Mouse (Mus musculus) heart, postnatal 0 days (tissue): Measurements from ENCODE around the gene Lefty2. TPM values are rescaled to one million over a fixed set of nuclear protein-coding genes. Genes with fewer than 3 reads are reported as not detected.
"Not testable (repeated sequence)": the region's sequence is repeated elsewhere in the genome, so short reads cannot be mapped to it uniquely, and the experiment has no call there.

Experiments
- ATAC-seq: fragments of 200-750 bp; cut with Nextera tagmentation; 2 replicates; pipeline ENCODE4 v1.8.0; 2017; ENCODE audit warnings: low read depth, moderate number of reproducible peaks, moderate library complexity; ENCODE audit not compliant: insufficient read depth
- DNase-seq: peaks from one replicate; pipeline ENCODE4 v3.0.0-alpha.2; 2016; ENCODE audit warnings: low spot score
- H3K27ac ChIP-seq: fragments of 300-500 bp; sonication (generic); 2 replicates; pipeline ENCODE4 v1.5.1; 2014; ENCODE audit warnings: low read depth, mild to moderate bottlenecking
- H3K27me3 ChIP-seq: fragments of 300-500 bp; sonication (generic); 2 replicates; pipeline ENCODE4 v1.6.1; 2014; ENCODE audit warnings: low read length, mixed read lengths; ENCODE audit not compliant: control insufficient read depth, insufficient read depth
- H3K36me3 ChIP-seq: fragments of 300-500 bp; sonication (generic); replicated peaks from 2 replicates; pipeline ENCODE4 v1.6.1; 2014; ENCODE audit warnings: low read length, mixed read lengths; ENCODE audit not compliant: control insufficient read depth, insufficient read depth
- H3K4me1 ChIP-seq: fragments of 300-500 bp; sonication (generic); 2 replicates; pipeline ENCODE4 v1.6.1; 2014; ENCODE audit warnings: antibody characterized with exemption; ENCODE audit not compliant: control insufficient read depth, insufficient read depth
- H3K4me2 ChIP-seq: fragments of 300-500 bp; sonication (generic); 2 replicates; pipeline ENCODE4 v1.6.1; 2014; ENCODE audit warnings: low read depth, mild to moderate bottlenecking, low read length, moderate library complexity
- H3K4me3 ChIP-seq: fragments of 300-500 bp; sonication (generic); 2 replicates; pipeline ENCODE4 v1.5.1; 2014; ENCODE audit warnings: low read depth, low read length
- H3K9ac ChIP-seq: fragments of 300-500 bp; sonication (generic); replicated peaks from 2 replicates; pipeline ENCODE4 v1.6.1; 2014; ENCODE audit warnings: low read depth, low read length, mixed read lengths
- H3K9me3 ChIP-seq: fragments of 300-500 bp; sonication (generic); replicated peaks from 2 replicates; pipeline ENCODE4 v1.6.1; 2016; ENCODE audit warnings: low read length; ENCODE audit not compliant: control insufficient read depth
- CTCF ChIP-seq: IDR thresholded peaks from 2 replicates; pipeline ENCODE4 v1.5.1; 2016; ENCODE audit warnings: antibody characterized with exemption, control low read depth, low read depth
- EP300 ChIP-seq: IDR thresholded peaks from 2 replicates; pipeline ENCODE4 v1.6.1; 2016; ENCODE audit warnings: antibody characterized with exemption, low read depth
- WGBS: fragments of 180-500 bp; shearing (Covaris S2); extraction: QIAGEN DNeasy Blood & Tissue Kit; methylation state at CpG from one replicate; pipeline ENCODE4 v1.1.7; 2014; 5-methylcytosine and 5-hydroxymethylcytosine counted together
- polyA plus RNA-seq: library from polyadenylated mRNA; unstranded; fragments of >200 nt; fragmentation: Nextera tagmentation; extraction: Ambion mirVana; gene quantifications from 2 replicates; pipeline ENCODE4 v1.2.1, GENCODE M21; 2015
- total RNA-seq: library from RNA; depleted of rRNA; stranded (reverse); fragments of >200 nt; gene quantifications from 2 replicates; pipeline ENCODE4 v1.2.3, GENCODE M21; 2014; ENCODE audit warnings: low replicate concordance

Gene Lefty2
- total and polyA plus RNA-seq, 2 experiments from 2014 or later = 0.07 TPM; not detected in 1

- 24% methylated on average over 7 of the region's 7 CpGs for WGBS
- DNase-seq (no peak), ATAC-seq (no peak)
- Histone ChIP-seq H3K27me3 (0 out of 2 replicates have a peak, but pooled peaks cover 4% of the 10 kb centered on the region), H3K9me3 (no peaks in the 10 kb centered on the region), H3K36me3 (no peaks in the 10 kb centered on the region), H3K4me1 (peaks cover 5% of the 10 kb centered on the region; the same call in 1 of the 2 replicates), H3K27ac (no peak overlapping the region), H3K4me2 (no peak overlapping the region; the same call in 1 of the 2 replicates), H3K4me3 (no peak overlapping the region), H3K9ac (no peak overlapping the region)
- no peak for TF ChIP-seq CTCF
- TF ChIP-seq EP300 = no peak
These were observed 9.2 kb upstream of the Lefty2 start for GRCm38 (mm10) chr1:180883731-180884130.

GRCm38 (mm10) chr1:180884484-180884883 lies 8.4 kb upstream of the Lefty2 start:
- H3K27me3 ChIP-seq = 0 out of 2 replicates have a peak, but pooled peaks cover 4% of the 10 kb centered on the region
- no peak overlapping the region for H3K4me3 ChIP-seq
- no peak for TF ChIP-seq CTCF
- TF ChIP-seq EP300 = no peak
- no peak overlapping the region; the same call in 1 of the 2 replicates for H3K4me2 ChIP-seq
- H3K4me1 ChIP-seq = peaks cover 11% of the 10 kb centered on the region; the same call in 1 of the 2 replicates
- no peaks in the 10 kb centered on the region for H3K9me3 ChIP-seq
- DNase-seq = no peak
- no peak overlapping the region for H3K27ac ChIP-seq
- H3K36me3 ChIP-seq = no peaks in the 10 kb centered on the region
- WGBS = 69% methylated on average over 9 of the region's 9 CpGs
- ATAC-seq = no peak
- H3K9ac ChIP-seq = no peak overlapping the region

GRCm38 (mm10) chr1:180888556-180889042 lies 4.3 kb upstream of the Lefty2 start:
- Histone ChIP-seq H3K4me3 (no peak overlapping the region; the same call in 1 of the 2 replicates), H3K4me2 (peak overlapping the region; percentile 43), H3K9me3 (no peaks in the 10 kb centered on the region), H3K4me1 (peaks cover 11% of the 10 kb centered on the region; the same call in 1 of the 2 replicates), H3K27ac (peak overlapping the region; percentile 16; the same call in 1 of the 2 replicates), H3K9ac (peak overlapping the region; percentile 18; the same call in 1 of the 2 replicates), H3K27me3 (peaks cover 19% of the 10 kb centered on the region), H3K36me3 (no peaks in the 10 kb centered on the region)
- TF ChIP-seq CTCF (no peak), EP300 (no peak)
- DNase-seq = peak; percentile 49
- peak; percentile 77 for ATAC-seq
- WGBS = 15% methylated on average over 13 of the region's 13 CpGs

GRCm38 (mm10) chr1:180889172-180889571 lies 3.7 kb upstream of the Lefty2 start:
- WGBS = 60% methylated on average over 7 of the region's 7 CpGs
- H3K9me3 ChIP-seq = no peaks in the 10 kb centered on the region
- H3K4me1 ChIP-seq = peaks cover 11% of the 10 kb centered on the region; the same call in 1 of the 2 replicates
- H3K27me3 ChIP-seq = peaks cover 25% of the 10 kb centered on the region
- H3K27ac ChIP-seq = peak overlapping the region; percentile 16; the same call in 1 of the 2 replicates
- peak overlapping the region; percentile 43 for H3K4me2 ChIP-seq
- DNase-seq (no peak), ATAC-seq (peak; percentile 2; the same call in 1 of the 2 replicates)
- H3K4me3 ChIP-seq = no peak overlapping the region
- no peak overlapping the region for H3K9ac ChIP-seq
- TF ChIP-seq EP300 = no peak
- TF ChIP-seq CTCF = no peak
- no peaks in the 10 kb centered on the region for H3K36me3 ChIP-seq

- no peak overlapping the region for H3K9ac ChIP-seq
- H3K4me2 ChIP-seq = no peak overlapping the region
- DNase-seq (no peak), ATAC-seq (no peak)
- H3K4me1 ChIP-seq = peaks cover 11% of the 10 kb centered on the region; the same call in 1 of the 2 replicates
- peak; percentile 24; the same call in 1 of the 2 replicates for TF ChIP-seq CTCF
- TF ChIP-seq EP300 = no peak
- H3K27ac ChIP-seq = no peak overlapping the region
- H3K27me3 ChIP-seq = peaks cover 31% of the 10 kb centered on the region
- WGBS = 38% methylated on average over 6 of the region's 6 CpGs
- H3K36me3 ChIP-seq = no peaks in the 10 kb centered on the region
- no peaks in the 10 kb centered on the region for H3K9me3 ChIP-seq
- H3K4me3 ChIP-seq = no peak overlapping the region
These were observed 3.1 kb upstream of the Lefty2 start for GRCm38 (mm10) chr1:180889841-180890240.

- ATAC-seq = not testable (repeated sequence)
These were observed 1.4 kb downstream of the Lefty2 start for GRCm38 (mm10) chr1:180894088-180894987.

More at GRCm38 (mm10) chr1:180894088-180894987, 1.4 kb downstream of the Lefty2 start:
- H3K9ac ChIP-seq, H3K9me3 ChIP-seq, H3K4me1 ChIP-seq, H3K27ac ChIP-seq, DNase-seq, H3K36me3 ChIP-seq: not testable (repeated sequence)
- Histone ChIP-seq H3K27me3 (peaks cover 35% of the 10 kb centered on the region), H3K4me3 (0 out of 2 replicates have a peak overlapping the region, but pooled peaks have one; percentile 16), H3K4me2 (0 out of 2 replicates have a peak overlapping the region, but pooled peaks have one; percentile 6)
- 5% methylated on average over 45 of the region's 51 CpGs for WGBS
